Mouse (Mus musculus) olfactory bulb, adult 2 months (tissue): ENCODE results near the gene Ust.

Experiments used
- CTCF ChIP-seq: fragments of 200-500 bp; IDR thresholded peaks from 2 replicates; pipeline ENCODE4 v1.5.1; 2012; ENCODE audit warnings: low read depth, mild to moderate bottlenecking, low read length, moderate library complexity; ENCODE audit not compliant: insufficient read depth
- POLR2A ChIP-seq: fragments of 200-500 bp; IDR thresholded peaks from 2 replicates; pipeline ENCODE4 v1.6.1; 2012; ENCODE audit warnings: mild to moderate bottlenecking, low read depth, low read length, moderate library complexity; ENCODE audit not compliant: insufficient read depth

- no peak for TF ChIP-seq CTCF
- TF ChIP-seq POLR2A, result no peak
Measured at GRCm38 (mm10) chr10:8210366-8210765, 308.3 kb downstream of the Ust start.
